Mouse (Mus musculus): ENCODE measurements around the gene Pcdh9. TPM values are rescaled to one million over a fixed set of nuclear protein-coding genes. Genes with fewer than 3 reads are reported as not detected.
"Not testable (repeated sequence)": the region's sequence is repeated elsewhere in the genome, so short reads cannot be mapped to it uniquely, and the experiment has no call there.

The Pcdh9 gene
- polyA plus RNA-seq, 1 experiment from 2014 or later: 179 TPM

DNA sequence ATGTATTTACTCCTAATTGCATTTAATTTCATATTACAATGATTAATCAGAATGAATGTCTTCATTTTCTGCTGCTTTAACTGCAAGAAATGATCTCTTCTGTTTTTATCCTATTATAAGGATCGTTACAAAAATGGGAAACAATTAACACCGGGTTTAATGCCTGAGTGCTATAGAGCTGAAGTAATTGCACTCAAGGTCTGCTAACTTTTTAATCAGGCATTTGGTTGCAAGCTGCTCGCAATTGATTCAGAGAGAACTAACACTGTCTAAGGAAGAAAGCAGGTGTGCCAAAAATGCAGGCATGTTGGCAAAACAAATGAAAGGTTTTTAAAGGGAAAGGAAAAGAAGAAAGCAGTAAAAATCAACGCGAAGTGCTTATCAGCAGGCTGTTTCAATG is 549.1 kb downstream of the Pcdh9 start:
- Histone ChIP-seq H3K4me3 (no peak overlapping the region), H3K9me3 (no peaks in the 10 kb centered on the region), H3K27ac (no peak overlapping the region), H3K4me2 (no peak overlapping the region), H3K27me3 (no peaks in the 10 kb centered on the region), H3K36me3 (no peaks in the 10 kb centered on the region), H3K9ac (no peak overlapping the region), H3K4me1 (replicated peaks) (0 out of 2 replicates have a peak, but pooled peaks cover 6% of the 10 kb centered on the region)
- 44% methylated on average over 5 of the region's 5 CpGs for WGBS
- no peak for ATAC-seq (ENCODE audit: low FRiP score)

- no peak for ATAC-seq (ENCODE audit: low FRiP score)
- no peak overlapping the region for H3K27ac ChIP-seq
- no peaks in the 10 kb centered on the region for H3K4me1 ChIP-seq (replicated peaks)
- H3K4me3 ChIP-seq: no peak overlapping the region
- H3K27me3 ChIP-seq: no peaks in the 10 kb centered on the region
- no peak overlapping the region for H3K9ac ChIP-seq
- H3K9me3 ChIP-seq: no peaks in the 10 kb centered on the region
- H3K4me2 ChIP-seq: no peak overlapping the region
- no peaks in the 10 kb centered on the region for H3K36me3 ChIP-seq
These were observed 561.2 kb downstream of the Pcdh9 start for GRCm38 (mm10) chr14:93329247-93329646.

- H3K4me2 ChIP-seq: no peak overlapping the region
- H3K4me1 ChIP-seq (replicated peaks): no peaks in the 10 kb centered on the region
- H3K9me3 ChIP-seq: no peaks in the 10 kb centered on the region
- H3K27ac ChIP-seq: no peak overlapping the region
- no peaks in the 10 kb centered on the region for H3K36me3 ChIP-seq
- H3K4me3 ChIP-seq: no peak overlapping the region
- H3K27me3 ChIP-seq: no peaks in the 10 kb centered on the region
- no peak for ATAC-seq (ENCODE audit: low FRiP score)
- no peak overlapping the region for H3K9ac ChIP-seq
These were observed 573.1 kb downstream of the Pcdh9 start for GRCm38 (mm10) chr14:93317393-93317792.

- WGBS: 61% methylated on average over 2 of the region's 2 CpGs
- Histone ChIP-seq H3K4me3 (no peak overlapping the region), H3K4me2 (no peak overlapping the region)
These were observed 602.1 kb downstream of the Pcdh9 start for GRCm38 (mm10) chr14:93288361-93288760.

DNA sequence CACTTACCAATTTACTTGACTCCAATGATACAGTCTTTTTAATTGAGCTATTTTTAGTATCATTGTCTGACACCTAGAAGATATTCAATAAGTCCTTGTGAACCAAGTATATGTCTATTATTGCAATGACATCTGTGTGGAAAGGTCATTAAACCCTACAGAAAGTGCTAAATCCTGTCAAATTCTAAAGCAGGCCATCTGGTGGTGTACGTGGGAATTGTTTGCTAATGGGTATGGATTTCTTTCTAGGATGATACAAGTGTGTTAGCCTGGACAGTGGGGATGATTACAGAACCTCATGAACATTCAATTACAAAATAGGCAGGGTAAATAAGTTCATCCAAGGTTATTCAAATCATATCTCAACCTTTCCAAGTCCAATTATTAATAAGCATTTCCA is 602.8 kb downstream of the Pcdh9 start:
- Histone ChIP-seq H3K9me3 (no peaks in the 10 kb centered on the region), H3K27ac (no peak overlapping the region), H3K36me3 (no peaks in the 10 kb centered on the region), H3K4me2 (no peak overlapping the region), H3K27me3 (no peaks in the 10 kb centered on the region), H3K9ac (no peak overlapping the region), H3K4me3 (no peak overlapping the region), H3K4me1 (replicated peaks) (no peaks in the 10 kb centered on the region)
- WGBS: 31% methylated on average over 1 of the region's 1 CpGs
- ATAC-seq (ENCODE audit: low FRiP score): no peak

More at GRCm38 (mm10) chr14:93288361-93288760, 602.1 kb downstream of the Pcdh9 start:
- Histone ChIP-seq H3K9ac (no peak overlapping the region), H3K27me3 (no peaks in the 10 kb centered on the region), H3K9me3 (no peaks in the 10 kb centered on the region), H3K27ac (no peak overlapping the region), H3K36me3 (no peaks in the 10 kb centered on the region), H3K4me1 (replicated peaks) (no peaks in the 10 kb centered on the region)
- no peak for ATAC-seq (ENCODE audit: low FRiP score)

DNA sequence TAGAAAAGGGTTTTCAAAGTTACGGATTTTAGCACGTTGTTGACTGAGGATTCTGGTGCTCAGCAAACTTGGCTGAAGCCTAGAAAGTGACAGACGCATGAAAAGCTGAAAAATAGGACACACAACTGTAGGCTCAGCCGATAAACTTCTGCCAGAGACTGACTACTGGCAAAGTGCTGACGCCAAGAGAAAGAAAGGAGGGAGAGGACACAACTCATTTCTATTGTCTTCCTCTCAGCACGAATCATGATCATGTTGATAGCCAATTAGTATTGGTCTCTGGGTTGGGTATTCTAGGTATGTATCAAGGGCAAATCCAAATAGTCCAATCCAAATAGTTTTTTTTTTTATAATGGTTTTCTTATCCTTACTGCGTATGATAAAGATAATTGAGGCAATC is 605.3 kb downstream of the Pcdh9 start:
- 77% methylated on average over 7 of the region's 7 CpGs for WGBS
- no peak overlapping the region for H3K4me2 ChIP-seq

GRCm38 (mm10) chr14:93284009-93284408 is 606.5 kb downstream of the Pcdh9 start:
- Histone ChIP-seq H3K27ac (no peak overlapping the region), H3K4me1 (replicated peaks) (no peaks in the 10 kb centered on the region), H3K4me2 (no peak overlapping the region), H3K4me3 (no peak overlapping the region), H3K36me3 (no peaks in the 10 kb centered on the region), H3K9ac (no peak overlapping the region), H3K9me3 (no peaks in the 10 kb centered on the region), H3K27me3 (no peaks in the 10 kb centered on the region)
- ATAC-seq (ENCODE audit: low FRiP score): no peak
- WGBS: 76% methylated on average over 3 of the region's 3 CpGs

More for the DNA sequence above, 605.3 kb downstream of the Pcdh9 start:
- no peaks in the 10 kb centered on the region for H3K9me3 ChIP-seq
- no peaks in the 10 kb centered on the region for H3K4me1 ChIP-seq (replicated peaks)
- H3K27ac ChIP-seq: no peak overlapping the region
- H3K9ac ChIP-seq: no peak overlapping the region
- no peaks in the 10 kb centered on the region for H3K36me3 ChIP-seq
- ATAC-seq (ENCODE audit: low FRiP score): no peak
- no peaks in the 10 kb centered on the region for H3K27me3 ChIP-seq
- no peak overlapping the region for H3K4me3 ChIP-seq

- H3K9ac ChIP-seq: no peak overlapping the region
- no peaks in the 10 kb centered on the region for H3K9me3 ChIP-seq
- ATAC-seq (ENCODE audit: low FRiP score): no peak
- H3K27me3 ChIP-seq: no peaks in the 10 kb centered on the region
- no peaks in the 10 kb centered on the region for H3K36me3 ChIP-seq
- H3K4me2 ChIP-seq: no peak overlapping the region
- no peaks in the 10 kb centered on the region for H3K4me1 ChIP-seq (replicated peaks)
- no peak overlapping the region for H3K4me3 ChIP-seq
- H3K27ac ChIP-seq: no peak overlapping the region
These were observed 614.8 kb downstream of the Pcdh9 start for GRCm38 (mm10) chr14:93275661-93276060.

GRCm38 (mm10) chr14:93274767-93275166 is 615.7 kb downstream of the Pcdh9 start:
- no peak overlapping the region for H3K9ac ChIP-seq
- H3K4me1 ChIP-seq (replicated peaks): no peaks in the 10 kb centered on the region
- no peak overlapping the region for H3K4me2 ChIP-seq
- no peaks in the 10 kb centered on the region for H3K36me3 ChIP-seq
- H3K27ac ChIP-seq: no peak overlapping the region
- H3K4me3 ChIP-seq: no peak overlapping the region
- no peak for ATAC-seq (ENCODE audit: low FRiP score)
- no peaks in the 10 kb centered on the region for H3K27me3 ChIP-seq
- H3K9me3 ChIP-seq: no peaks in the 10 kb centered on the region

DNA sequence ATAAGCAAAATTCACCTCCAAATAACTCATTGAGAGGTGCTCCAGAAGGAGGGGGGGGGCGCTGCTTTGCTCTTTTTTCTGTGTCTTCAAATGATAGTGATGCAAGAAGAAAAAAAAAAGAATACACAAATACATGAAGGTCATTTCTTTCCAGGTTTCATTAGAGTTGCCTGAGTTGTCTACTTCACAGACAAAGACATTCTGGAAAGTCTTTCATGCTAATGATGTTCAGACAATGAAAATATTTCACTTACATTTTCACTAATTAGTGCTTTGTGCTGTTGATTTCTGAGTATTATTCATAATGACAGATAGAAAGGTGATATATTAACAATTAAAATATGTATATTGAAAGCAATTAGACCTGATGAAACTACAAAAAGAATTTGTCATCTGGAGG is 637.1 kb downstream of the Pcdh9 start:
- 68% methylated on average over 1 of the region's 1 CpGs for WGBS
- H3K4me3 ChIP-seq: no peak overlapping the region
- no peaks in the 10 kb centered on the region for H3K4me1 ChIP-seq (replicated peaks)
- no peak overlapping the region for H3K9ac ChIP-seq
- no peak for ATAC-seq (ENCODE audit: low FRiP score)
- no peaks in the 10 kb centered on the region for H3K27me3 ChIP-seq
- H3K4me2 ChIP-seq: no peak overlapping the region
- H3K27ac ChIP-seq: no peak overlapping the region
- no peaks in the 10 kb centered on the region for H3K36me3 ChIP-seq
- no peaks in the 10 kb centered on the region for H3K9me3 ChIP-seq

DNA sequence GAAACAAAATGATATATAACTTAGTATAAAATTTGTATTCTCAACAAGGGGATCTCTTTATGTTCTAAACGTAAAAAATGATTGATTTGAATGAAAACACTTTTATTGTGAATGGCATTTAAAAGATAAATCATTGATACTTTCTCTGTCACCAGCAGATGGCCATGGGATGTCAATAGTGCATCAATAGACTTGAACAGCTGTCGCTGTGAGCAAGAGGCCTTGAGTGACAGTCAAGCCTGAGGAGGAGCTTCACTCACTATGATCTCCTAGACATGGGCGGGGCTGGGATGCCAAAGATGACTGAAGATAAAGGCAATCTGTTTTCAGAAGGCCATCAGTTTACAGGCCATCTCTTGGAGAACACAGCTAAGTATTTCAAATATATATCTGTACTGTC is 650.2 kb downstream of the Pcdh9 start:
- Histone ChIP-seq H3K27me3 (no peaks in the 10 kb centered on the region), H3K4me1 (replicated peaks) (0 out of 2 replicates have a peak, but pooled peaks cover 5% of the 10 kb centered on the region), H3K9ac (no peak overlapping the region), H3K27ac (no peak overlapping the region), H3K4me2 (no peak overlapping the region), H3K9me3 (no peaks in the 10 kb centered on the region), H3K4me3 (no peak overlapping the region), H3K36me3 (no peaks in the 10 kb centered on the region)
- WGBS: 57% methylated on average over 3 of the region's 3 CpGs
- ATAC-seq (ENCODE audit: low FRiP score): no peak

DNA sequence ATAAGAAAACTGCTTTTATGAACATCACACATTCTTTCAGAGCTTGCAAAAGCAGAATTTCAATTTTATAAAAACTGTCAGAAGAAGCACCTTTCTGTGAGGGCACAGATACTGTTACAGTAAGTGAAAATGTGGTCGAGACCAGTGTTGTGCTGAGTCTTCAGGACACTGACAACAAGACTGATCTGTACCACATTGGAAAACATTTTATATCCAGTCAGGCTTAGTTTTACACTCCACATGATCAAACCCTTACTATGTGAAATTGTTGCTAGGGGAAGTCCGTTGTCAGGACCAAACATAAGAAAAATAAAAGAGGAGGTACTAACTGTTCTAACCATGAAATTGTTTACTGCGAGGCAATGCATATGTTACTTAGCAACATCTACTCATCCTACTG is 656.1 kb downstream of the Pcdh9 start:
- WGBS: 34% methylated on average over 3 of the region's 3 CpGs
- ATAC-seq (ENCODE audit: low FRiP score): no peak
- H3K27ac ChIP-seq: peak overlapping the region; percentile 40; the same call in 1 of the 2 replicates
- H3K4me2 ChIP-seq: no peak overlapping the region
- no peaks in the 10 kb centered on the region for H3K36me3 ChIP-seq
- no peak overlapping the region for H3K4me3 ChIP-seq
- no peaks in the 10 kb centered on the region for H3K27me3 ChIP-seq
- H3K4me1 ChIP-seq (replicated peaks): peaks cover 9% of the 10 kb centered on the region
- H3K9ac ChIP-seq: no peak overlapping the region
- no peaks in the 10 kb centered on the region for H3K9me3 ChIP-seq

DNA sequence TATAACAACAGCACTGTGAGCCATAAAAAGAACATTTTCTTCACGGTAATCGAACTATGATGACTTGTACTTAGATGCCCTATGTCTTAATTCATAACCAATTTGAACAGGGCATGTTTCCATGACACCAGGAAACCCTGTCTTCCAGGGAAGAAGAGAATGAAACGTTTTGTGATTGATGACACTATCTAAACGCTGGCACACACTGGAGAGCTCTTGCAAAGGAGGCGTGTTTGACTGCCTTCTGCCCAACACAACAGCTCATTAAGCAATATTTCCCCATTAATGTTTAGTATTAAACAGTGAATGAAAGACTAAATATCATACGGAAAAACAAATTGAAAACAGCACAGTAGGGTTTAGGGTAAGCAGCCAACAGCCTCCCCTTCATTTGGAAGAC is 656.9 kb downstream of the Pcdh9 start:
- peak; percentile 89 for ATAC-seq (ENCODE audit: low FRiP score)
- H3K4me2 ChIP-seq: no peak overlapping the region
- H3K9ac ChIP-seq: no peak overlapping the region
- no peaks in the 10 kb centered on the region for H3K9me3 ChIP-seq
- H3K27me3 ChIP-seq: no peaks in the 10 kb centered on the region
- peaks cover 9% of the 10 kb centered on the region for H3K4me1 ChIP-seq (replicated peaks)
- 26% methylated on average over 6 of the region's 6 CpGs for WGBS
- no peaks in the 10 kb centered on the region for H3K36me3 ChIP-seq
- no peak overlapping the region for H3K4me3 ChIP-seq
- peak overlapping the region; percentile 40 for H3K27ac ChIP-seq

DNA sequence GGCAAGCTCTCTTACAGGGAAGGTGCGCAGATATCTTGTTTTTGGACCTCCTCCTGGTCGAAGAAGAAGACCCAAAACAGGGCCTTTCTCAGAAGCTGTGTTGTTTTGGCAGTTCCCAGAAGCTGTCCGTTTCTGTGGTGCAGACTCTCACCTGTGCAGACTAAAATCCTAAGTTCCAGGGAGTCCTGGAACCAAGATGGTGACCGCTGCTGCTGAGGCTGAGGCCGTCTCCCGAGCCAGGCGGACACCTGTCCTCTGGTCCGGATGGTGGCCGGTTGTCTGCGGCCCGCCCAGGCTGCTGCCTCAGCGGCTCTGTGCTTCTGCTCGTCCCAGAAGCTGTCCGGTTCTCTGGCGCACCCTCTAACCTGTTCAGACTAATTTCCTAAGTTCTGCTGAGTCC is 675.6 kb downstream of the Pcdh9 start:
- H3K4me2 ChIP-seq; H3K36me3 ChIP-seq; H3K27me3 ChIP-seq; H3K9me3 ChIP-seq; ATAC-seq (ENCODE audit: low FRiP score); H3K4me3 ChIP-seq; H3K4me1 ChIP-seq (replicated peaks); H3K27ac ChIP-seq; H3K9ac ChIP-seq: not testable (repeated sequence)
- 97% methylated on average over 9 of the region's 15 CpGs for WGBS
